Mouse (Mus musculus) frontal cortex, postnatal 14 days (tissue): ENCODE data around the gene Olfr346.

ENCODE experiments used
- DNase-seq, 2 experiments: peaks; one replicate each; pipeline ENCODE4 v3.0.0; 2022; ENCODE audit warnings: low spot score in 2 of 2

Gene Olfr346

GRCm38 (mm10) chr2:36685488-36685887 is at the start of gene Olfr346:
Gene Olfr346, plus strand, starts transcription at chr2:36685788.
- DNase-seq, result no peak

- no peak for DNase-seq
Measured at GRCm38 (mm10) chr2:36639741-36640140, 45.8 kb upstream of the Olfr346 start, which contains the start of gene Olfr345. Gene Olfr345, plus strand, starts transcription at chr2:36640041.

- no peak for DNase-seq
Measured at GRCm38 (mm10) chr2:36731602-36732001, 46.0 kb downstream of the Olfr346 start, which contains the start of gene Olfr347. Gene Olfr347, plus strand, starts transcription at chr2:36731902.

- DNase-seq, result no peak
Measured at GRCm38 (mm10) chr2:36736226-36736625, 50.6 kb downstream of the Olfr346 start.
